ENCODE assay signal across 12 mouse cellular contexts in genomic region chr11:120253646-120254315, GRCm38 (mm10). TPM values are rescaled to one million over a fixed set of nuclear protein-coding genes. Genes with fewer than 3 reads are reported as not detected.
A peak's percentile ranks its signal among the peaks of the same experiment; 100 is the strongest.
DNase-seq lines count a peak whose midpoint lies in the region; ATAC-seq and TF ChIP-seq lines count a peak whose summit lies in the region.
"Had no signal": no experiment of that assay in that cellular context is flagged by ENCODE, and none has a peak within 500 bp of the region (broad histone marks: within the 10 kb centered on the region; RNA-seq: fewer than 3 reads in every experiment).

No protein-coding gene starts in this region.

- no peaks in the 10 kb centered on the region for H3K9me3 ChIP-seq in heart, embryonic 15.5 days (replicated peaks)
- H3K9me3 ChIP-seq in midbrain, embryonic 13.5 days, result no peaks in the 10 kb centered on the region
- no peaks in the 10 kb centered on the region for H3K9me3 ChIP-seq in midbrain, embryonic 15.5 days
- H3K9me3 ChIP-seq: G1E had no signal

- WGBS in heart, embryonic 15.5 days, result 86% methylated on average over 13 of the region's 13 CpGs
- 83% methylated on average over 13 of the region's 13 CpGs for WGBS in midbrain, embryonic 13.5 days
- 85% methylated on average over 13 of the region's 13 CpGs for WGBS in midbrain, embryonic 15.5 days
- 59% methylated on average over 13 of the region's 13 CpGs for WGBS in thymus, adult 2 months

- H3K27ac ChIP-seq in heart, embryonic 15.5 days, result 0 out of 2 replicates have a peak overlapping the region, but pooled peaks have one; percentile 63
- 0 out of 2 replicates have a peak overlapping the region, but pooled peaks have one; percentile 6 for H3K27ac ChIP-seq in midbrain, embryonic 13.5 days
- H3K27ac ChIP-seq in midbrain, embryonic 15.5 days, result no peak overlapping the region
- no peak overlapping the region for H3K27ac ChIP-seq in thymus, adult 2 months (ENCODE audit: control insufficient read depth, insufficient read depth, low read length)

- H3K36me3 ChIP-seq in heart, embryonic 15.5 days, result no peaks in the 10 kb centered on the region
- H3K36me3 ChIP-seq in midbrain, embryonic 13.5 days, result 0 out of 2 replicates have a peak, but pooled peaks cover under 1% of the 10 kb centered on the region
- H3K36me3 ChIP-seq in midbrain, embryonic 15.5 days (replicated peaks), result no peaks in the 10 kb centered on the region
- no peaks in the 10 kb centered on the region for H3K36me3 ChIP-seq in thymus, adult 2 months (ENCODE audit: control insufficient read depth, insufficient read depth, low read length)
- H3K36me3 ChIP-seq: G1E had no signal

- no peak overlapping the region for H3K4me3 ChIP-seq in heart, embryonic 15.5 days
- no peak overlapping the region for H3K4me3 ChIP-seq in midbrain, embryonic 13.5 days (replicated peaks)
- no peak overlapping the region for H3K4me3 ChIP-seq in midbrain, embryonic 15.5 days
- H3K4me3 ChIP-seq in thymus, adult 2 months (ENCODE audit: control insufficient read depth, insufficient read depth, low read length), result no peak overlapping the region

- DNase-seq in heart, adult 8-10 months (ENCODE audit: low spot score), result no peak
- DNase-seq in embryo, embryonic 10.5 days (ENCODE audit: low spot score), result no peak
- DNase-seq in spleen, postnatal 4 days (ENCODE audit: low spot score in 2 of 2), result no peak
- no peak for DNase-seq in thymus, adult 2 months
- DNase-seq: adrenal gland, adult 2 months; cerebellum, adult 11 months; thymus, postnatal 14 days had no signal

- no peak for ATAC-seq in heart, embryonic 15.5 days (replicated peaks; ENCODE audit: insufficient number of reproducible peaks, insufficient read depth, low FRiP score, low read depth)
- ATAC-seq in midbrain, embryonic 13.5 days, result no peak
- ATAC-seq in midbrain, embryonic 15.5 days (replicated peaks), result no peak
- ATAC-seq in granulocyte monocyte progenitor cell, adult 5-6 weeks (replicated peaks; ENCODE audit: poor library complexity, severe bottlenecking), result peak; percentile 36

- H3K4me2 ChIP-seq in heart, embryonic 15.5 days, result no peak overlapping the region
- H3K4me2 ChIP-seq in midbrain, embryonic 13.5 days (replicated peaks), result no peak overlapping the region
- no peak overlapping the region for H3K4me2 ChIP-seq in midbrain, embryonic 15.5 days

- no peak for TF ChIP-seq POLR2A in thymus, adult 2 months (IDR thresholded peaks at IDR 0.05; ENCODE audit: control insufficient read depth, extremely low read depth, insufficient read depth, low read length, poor library complexity)

- H3K27me3 ChIP-seq in heart, embryonic 15.5 days, result no peaks in the 10 kb centered on the region
- no peaks in the 10 kb centered on the region for H3K27me3 ChIP-seq in midbrain, embryonic 13.5 days
- no peaks in the 10 kb centered on the region for H3K27me3 ChIP-seq in midbrain, embryonic 15.5 days (replicated peaks)
- H3K27me3 ChIP-seq in thymus, adult 2 months (ENCODE audit: control insufficient read depth, insufficient read depth, low read length), result no peaks in the 10 kb centered on the region

- TF ChIP-seq CTCF in thymus, adult 2 months (IDR thresholded peaks at IDR 0.05; ENCODE audit: borderline replicate concordance, control insufficient read depth, extremely low read depth, insufficient read depth, low read length, poor library complexity), result no peak

- H3K9ac ChIP-seq in heart, embryonic 15.5 days, result no peak overlapping the region
- no peak overlapping the region for H3K9ac ChIP-seq in midbrain, embryonic 13.5 days (replicated peaks)
- H3K9ac ChIP-seq in midbrain, embryonic 15.5 days, result no peak overlapping the region

- H3K4me1 ChIP-seq in heart, embryonic 15.5 days (replicated peaks), result peaks cover 89% of the 10 kb centered on the region
- H3K4me1 ChIP-seq in midbrain, embryonic 13.5 days (replicated peaks), result peaks cover 95% of the 10 kb centered on the region
- H3K4me1 ChIP-seq in midbrain, embryonic 15.5 days, result peaks cover 71% of the 10 kb centered on the region
- peaks cover 6% of the 10 kb centered on the region; the same call in 1 of the 2 replicates for H3K4me1 ChIP-seq in thymus, adult 2 months (replicated peaks; ENCODE audit: control insufficient read depth, insufficient read depth, low read length)

RNA-seq across cellular contexts. Expression of gene Bahcc1, which starts 21.0 kb away (rescaled TPM):
- polyA plus RNA-seq in heart, embryonic 15.5 days (2015; fragmentation: Nextera tagmentation; extraction: Ambion mirVana), result 4.2 and 5.7 TPM in 2 replicates
- 10 to 100 TPM in 2 of 4 experiments, 1 to 10 TPM in 2; 6.2 to 12.6 (median 9.3) TPM for total RNA-seq in heart, adult 8-10 months (2022)
- polyA plus RNA-seq in midbrain, embryonic 13.5 days (2015; fragmentation: Nextera tagmentation; extraction: Ambion mirVana), result 17.4 and 19.5 TPM in 2 replicates
- 16.2 and 16.7 TPM in 2 replicates for polyA plus RNA-seq in midbrain, embryonic 15.5 days (2015; fragmentation: Nextera tagmentation; extraction: Ambion mirVana)
- total RNA-seq in granulocyte monocyte progenitor cell, adult 5-6 weeks (2014; fragmentation: Nextera tagmentation), result 22.5 and 22.9 TPM in 2 replicates
- 4.7 and 5.9 TPM in 2 replicates for total RNA-seq in granulocyte monocyte progenitor cell, adult 5-6 weeks (2017)
- 11.0 and 15.1 TPM in 2 replicates for polyA plus RNA-seq in thymus, adult 2 months (2012; rRNA removed)

Comparison
In these comparisons a context has a peak if more than half of its experiments do, and no peak if none do; other contexts are left out.
1. H3K27ac ChIP-seq: peak in heart, embryonic 15.5 days (single experiment) and midbrain, embryonic 13.5 days (single experiment); none in midbrain, embryonic 15.5 days (single experiment) and thymus, adult 2 months (single experiment).